Mouse (Mus musculus) heart, postnatal 0 days (tissue): ENCODE measurements around the gene Map3k5.

ENCODE experiments used
- CTCF ChIP-seq: IDR thresholded peaks from 2 replicates; pipeline ENCODE4 v1.5.1; 2016; ENCODE audit warnings: antibody characterized with exemption, control low read depth, low read depth
- EP300 ChIP-seq: IDR thresholded peaks from 2 replicates; pipeline ENCODE4 v1.6.1; 2016; ENCODE audit warnings: antibody characterized with exemption, low read depth

GRCm38 (mm10) chr10:19904077-19904820 is 30.0 kb upstream of the Map3k5 start:
- no peak for TF ChIP-seq CTCF
- TF ChIP-seq EP300 = no peak
